Mouse (Mus musculus) right cerebral cortex, adult 18-20 months (tissue): Measurements from ENCODE around the gene Slc7a5.

Source experiments
- DNase-seq: peaks from one replicate; pipeline ENCODE4 v3.0.0; 2022; ENCODE audit warnings: mixed read lengths

The Slc7a5 gene

DNA sequence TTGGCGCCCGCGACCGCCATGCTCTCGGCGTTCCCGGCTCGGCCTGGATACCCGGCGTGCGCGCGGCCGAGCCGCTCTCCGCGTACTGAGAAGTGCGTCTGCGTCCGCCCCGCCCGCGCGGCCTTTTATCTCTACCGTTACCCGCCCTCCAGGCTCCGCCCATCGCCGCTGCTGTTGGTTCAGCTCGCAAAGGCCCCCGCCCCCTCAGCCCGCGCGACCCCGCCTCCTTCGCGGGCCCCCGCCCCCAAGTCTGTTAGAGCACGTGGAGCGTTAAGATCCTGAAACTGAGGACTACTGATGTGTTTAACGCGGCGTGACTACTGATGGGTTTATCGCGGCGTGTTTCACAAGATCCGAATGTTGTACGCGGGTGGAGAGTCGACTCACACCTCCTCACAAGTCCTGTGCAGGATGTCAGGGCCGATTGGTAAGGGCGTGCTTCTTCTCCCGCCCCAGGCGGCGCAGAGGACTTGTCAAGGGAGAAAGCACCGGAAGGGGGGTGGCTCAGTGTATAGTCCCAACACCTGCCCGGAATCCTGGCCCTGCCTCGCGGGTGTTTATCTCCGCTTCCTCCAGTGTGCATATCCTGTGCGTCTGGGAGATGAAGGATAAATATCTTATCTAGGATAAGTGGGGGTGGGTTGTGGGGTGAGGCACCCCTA is at the start of gene Slc7a5:
Gene Slc7a5 (minus strand): TSS at position 108 of the 662 bp plus-strand sequence.
- peak; percentile 95 for DNase-seq

DNA sequence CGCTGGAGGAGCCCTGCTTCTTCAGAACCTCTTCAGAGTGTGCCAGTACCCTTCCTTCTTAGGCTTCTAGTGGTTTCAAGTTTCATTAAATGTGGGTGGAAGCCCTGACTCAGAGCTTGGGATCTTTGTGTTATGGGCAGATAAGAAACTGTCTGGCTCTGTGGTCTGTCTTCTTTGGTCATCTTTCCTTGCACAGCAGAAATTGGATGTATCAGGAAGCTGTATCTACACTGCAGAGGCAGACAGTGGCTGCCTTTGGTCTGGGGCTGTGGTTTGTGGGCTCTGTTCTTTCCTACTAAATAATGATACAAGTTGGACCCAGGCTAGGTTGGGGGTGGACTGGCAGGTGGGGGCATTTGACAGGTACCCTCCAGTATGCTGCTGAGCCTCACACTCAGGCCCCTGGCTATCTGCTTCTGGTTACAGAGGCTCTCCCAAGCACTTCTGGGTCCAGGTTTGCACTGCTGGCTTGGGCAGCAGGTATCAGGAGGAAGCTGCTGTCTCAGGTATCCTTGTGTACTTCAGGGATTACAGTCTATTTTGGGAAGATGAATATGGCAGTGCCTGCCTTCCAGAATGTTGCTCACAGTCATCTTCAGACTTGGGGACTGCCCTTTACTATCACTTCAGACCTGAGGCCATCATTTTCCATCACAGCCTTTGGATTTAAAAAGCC is 48.5 kb upstream of the Slc7a5 start:
- no peak for DNase-seq

DNA sequence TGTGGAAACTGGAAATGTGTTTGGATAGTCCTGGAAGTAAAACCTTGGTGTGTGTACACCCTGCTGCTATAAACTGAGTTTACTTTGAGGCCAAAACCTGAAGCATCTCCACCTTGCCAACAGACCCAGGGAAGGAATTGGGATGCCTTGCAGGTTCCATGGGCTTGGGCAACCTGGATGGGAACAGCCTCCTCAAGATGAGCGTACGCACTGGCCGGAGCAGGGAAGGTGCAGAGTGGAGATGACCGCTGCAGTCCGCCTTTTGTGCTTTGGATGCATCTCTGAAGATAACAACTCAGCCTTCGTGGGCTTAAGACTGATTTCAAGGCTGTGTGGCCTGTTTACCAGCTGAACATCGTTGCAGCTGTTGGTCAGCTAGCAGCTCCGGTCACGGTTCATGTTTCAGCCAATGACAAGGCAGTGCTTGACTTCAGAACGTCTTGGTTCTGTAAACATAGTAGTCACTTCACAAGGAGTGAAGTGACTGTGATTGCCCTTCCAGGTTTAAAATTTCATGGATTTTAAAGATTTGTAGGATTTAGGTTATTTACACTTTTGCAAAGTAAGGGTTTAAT is 47.6 kb upstream of the Slc7a5 start:
- no peak for DNase-seq

DNA sequence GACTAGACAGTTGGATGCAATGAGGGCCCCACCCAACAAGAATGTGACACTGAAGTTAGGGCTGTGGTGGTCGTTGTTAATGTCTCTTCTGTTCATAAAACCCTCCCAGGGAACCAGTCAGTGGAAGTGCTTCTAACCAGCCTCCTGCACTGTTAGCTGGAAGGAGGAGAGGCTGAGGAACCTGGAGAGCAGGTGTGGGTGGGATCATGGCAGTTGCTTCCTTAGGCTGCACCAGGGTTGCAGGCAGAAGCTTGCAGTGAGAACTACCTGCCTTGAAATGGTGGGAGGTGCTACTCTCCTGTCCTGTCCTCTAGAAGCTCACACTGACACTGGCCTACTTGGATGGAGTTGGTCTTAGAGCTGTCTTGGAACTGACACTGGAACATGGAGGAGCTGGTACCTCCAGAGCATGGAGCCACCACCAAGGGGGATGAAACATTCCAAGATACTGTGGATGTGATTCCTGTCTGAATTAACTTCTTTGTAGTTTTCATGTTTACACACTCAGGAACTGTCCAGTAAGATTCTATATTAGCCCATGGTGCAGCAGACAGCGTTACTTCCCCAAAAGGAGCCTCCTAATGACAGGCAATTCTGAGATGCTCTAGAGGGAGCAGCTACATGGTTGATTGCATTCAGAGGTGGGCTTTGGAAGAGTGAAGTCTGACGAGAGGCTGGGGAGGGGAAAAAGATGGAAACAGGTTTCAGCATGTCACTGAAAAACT is 46.5 kb upstream of the Slc7a5 start:
- DNase-seq: no peak

DNA sequence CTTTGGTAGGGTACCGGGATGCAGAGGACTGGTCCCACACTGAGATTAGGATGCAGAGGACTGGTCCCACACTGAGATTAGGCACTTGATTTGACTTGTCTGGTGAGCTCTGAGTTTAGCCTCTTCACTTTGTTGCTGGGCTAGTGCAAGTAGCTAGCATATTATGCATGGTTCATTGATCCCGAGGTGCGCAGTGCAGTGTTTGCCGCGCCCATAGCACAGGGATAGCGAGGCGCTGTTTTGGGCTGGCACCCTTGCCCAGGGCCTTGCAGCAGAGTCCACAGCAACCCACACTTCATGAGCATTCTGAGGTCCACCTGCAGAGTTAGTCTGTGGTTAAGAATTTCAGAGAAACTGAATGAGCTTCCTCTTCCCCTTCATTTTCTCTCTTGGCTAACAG is 45.3 kb upstream of the Slc7a5 start:
- no peak for DNase-seq

DNA sequence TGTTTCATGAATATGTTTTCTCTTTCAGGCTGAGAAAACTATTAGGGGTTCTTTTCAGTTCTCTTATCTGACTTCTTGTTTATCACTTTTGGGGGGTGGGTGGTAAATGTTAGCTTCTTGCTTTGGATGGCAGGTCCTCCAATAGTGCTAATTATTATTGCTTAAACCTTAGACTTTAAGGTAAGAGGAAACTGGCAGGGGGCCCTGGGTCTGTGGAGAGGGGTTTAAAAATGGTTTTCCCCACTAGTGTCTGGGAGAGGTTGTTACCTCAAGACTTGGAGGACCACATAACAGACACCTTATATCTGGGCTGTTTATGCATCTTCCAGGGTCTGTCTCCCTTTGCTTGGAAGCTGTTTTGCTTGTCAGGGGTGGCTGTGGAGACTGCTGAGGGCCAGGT is 44.6 kb upstream of the Slc7a5 start:
- DNase-seq: no peak

DNA sequence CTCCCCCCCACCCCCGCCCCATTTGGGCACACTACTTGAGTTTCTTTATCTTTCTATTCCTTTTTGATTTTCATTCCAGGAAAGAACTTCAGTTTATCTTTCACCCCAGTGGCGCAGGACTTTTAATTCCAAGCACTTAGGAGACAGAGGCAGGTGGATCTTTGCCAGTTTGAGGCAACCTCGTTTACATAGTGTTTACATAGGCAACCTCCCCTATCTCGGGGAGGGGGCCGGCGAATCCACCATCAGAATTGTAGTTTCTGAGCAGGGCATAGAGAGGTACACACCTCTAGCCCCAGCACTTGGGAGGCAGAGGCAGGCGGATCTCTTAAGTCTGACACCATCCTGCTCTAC is 44.1 kb upstream of the Slc7a5 start:
- no peak for DNase-seq

DNA sequence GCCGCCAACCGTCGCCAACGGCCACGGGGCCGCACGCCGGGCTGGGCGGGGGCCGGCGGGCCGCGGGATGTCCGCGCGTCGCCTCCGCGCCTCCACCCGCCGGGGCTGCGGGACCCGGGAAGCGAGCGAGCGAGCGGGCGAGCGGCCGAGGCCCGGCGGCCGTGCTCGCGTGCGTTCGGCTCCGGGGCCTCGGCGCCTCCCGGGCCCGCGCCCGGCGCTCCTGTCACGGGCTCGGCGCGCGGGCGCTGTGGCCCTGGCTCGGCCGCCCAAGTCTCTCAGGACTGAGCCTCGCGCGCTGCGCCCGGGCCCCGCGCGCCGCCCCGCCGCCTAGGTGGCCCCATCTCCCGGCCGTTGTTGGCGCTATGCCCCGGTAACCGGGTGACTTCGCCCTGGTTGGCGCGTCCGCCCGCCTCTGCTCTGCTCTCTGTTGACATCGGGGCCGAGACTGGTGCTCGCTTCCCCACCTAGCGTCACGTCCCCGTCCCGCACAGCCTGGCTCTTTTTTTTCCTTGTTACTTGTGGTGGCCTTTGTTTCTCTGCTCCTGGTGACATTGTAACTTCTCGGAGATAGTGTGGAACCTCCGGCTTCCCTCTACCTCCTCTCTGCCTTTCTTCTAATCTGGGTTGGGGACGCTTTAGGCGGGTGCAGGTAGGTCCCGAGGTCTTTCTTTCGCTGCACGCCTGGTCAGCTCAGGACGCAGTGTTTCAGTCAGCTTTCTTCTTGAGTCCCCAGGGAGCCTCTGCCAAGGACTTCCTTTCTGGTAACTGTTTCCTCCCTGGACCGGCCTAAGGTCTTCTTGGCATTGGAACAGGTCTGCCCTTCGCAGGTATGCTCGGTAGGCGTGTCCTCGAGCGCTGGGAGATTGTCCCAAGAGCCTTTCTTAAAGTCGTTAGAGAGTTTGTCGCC is 43.5 kb upstream of the Slc7a5 start:
- DNase-seq: peak; percentile 59

DNA sequence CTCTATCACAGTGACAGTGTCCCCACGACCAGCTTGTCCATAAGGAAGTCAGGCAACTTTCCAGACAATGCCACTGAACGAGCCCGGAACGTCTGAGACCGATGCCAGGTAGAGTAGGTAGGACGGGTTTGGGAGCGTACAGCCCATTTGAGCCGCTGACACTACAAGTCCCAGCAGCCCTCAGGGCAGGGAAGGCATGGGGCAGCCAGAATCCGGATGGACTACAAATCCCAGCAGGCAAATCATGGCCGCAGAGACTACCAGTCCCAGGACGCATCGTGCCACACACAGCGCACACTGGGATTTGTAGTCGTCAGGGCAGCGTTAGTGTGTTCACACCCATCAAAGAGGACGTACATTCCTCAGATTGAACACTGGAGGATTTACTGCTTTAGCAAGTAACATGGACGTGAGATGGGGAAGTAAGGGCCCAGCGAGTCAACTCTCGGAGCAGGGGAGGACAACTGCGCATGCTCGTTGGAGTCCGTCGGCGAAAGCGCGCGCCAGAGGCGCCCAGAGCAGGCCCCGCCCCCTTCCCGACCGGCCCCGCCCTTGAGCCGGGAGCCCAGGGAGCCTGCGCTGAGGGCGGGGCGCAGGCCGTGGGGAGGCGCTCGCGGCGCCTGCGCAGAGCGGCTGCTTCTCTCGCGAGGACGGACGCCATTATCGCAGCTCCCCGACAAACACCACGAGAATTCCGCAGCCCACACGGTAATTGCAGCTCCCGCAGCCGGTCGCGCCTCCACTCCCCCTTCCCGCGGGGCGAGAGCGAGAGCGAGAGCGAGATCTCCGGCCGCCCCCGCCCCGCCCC is 42.7 kb upstream of the Slc7a5 start:
- DNase-seq: peak; percentile 98

DNA sequence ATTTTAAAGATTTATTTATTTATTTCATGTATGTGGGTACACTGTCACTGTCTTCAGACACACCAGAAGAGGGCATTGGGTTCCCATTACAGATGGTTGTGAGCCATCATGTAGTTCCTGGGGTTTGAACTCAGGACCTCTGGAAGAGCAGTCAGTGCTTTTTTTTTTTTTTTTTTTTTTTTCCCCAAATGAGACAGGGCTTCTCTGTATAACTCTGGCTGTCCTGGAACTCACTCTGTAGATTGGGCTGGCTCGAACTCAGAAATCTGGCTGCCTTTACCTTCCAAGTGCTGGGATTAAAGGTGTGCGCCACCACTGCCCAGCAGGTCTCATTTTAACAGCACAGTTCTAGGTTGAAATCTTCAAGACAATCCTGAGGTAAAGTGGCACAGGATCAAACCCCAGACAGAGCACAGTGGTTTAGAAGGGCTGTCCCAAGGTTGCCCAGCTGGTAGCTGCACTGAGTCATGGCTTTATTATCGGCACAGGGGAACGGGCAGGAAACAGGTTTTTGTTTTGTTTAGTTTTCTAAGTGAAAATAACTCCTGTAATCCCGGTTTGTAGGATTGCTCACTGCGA is 41.8 kb upstream of the Slc7a5 start, which contains the start of gene Banp:
Gene Banp (plus strand): TSS at position 529 of the 579 bp plus-strand sequence.
- no peak for DNase-seq

DNA sequence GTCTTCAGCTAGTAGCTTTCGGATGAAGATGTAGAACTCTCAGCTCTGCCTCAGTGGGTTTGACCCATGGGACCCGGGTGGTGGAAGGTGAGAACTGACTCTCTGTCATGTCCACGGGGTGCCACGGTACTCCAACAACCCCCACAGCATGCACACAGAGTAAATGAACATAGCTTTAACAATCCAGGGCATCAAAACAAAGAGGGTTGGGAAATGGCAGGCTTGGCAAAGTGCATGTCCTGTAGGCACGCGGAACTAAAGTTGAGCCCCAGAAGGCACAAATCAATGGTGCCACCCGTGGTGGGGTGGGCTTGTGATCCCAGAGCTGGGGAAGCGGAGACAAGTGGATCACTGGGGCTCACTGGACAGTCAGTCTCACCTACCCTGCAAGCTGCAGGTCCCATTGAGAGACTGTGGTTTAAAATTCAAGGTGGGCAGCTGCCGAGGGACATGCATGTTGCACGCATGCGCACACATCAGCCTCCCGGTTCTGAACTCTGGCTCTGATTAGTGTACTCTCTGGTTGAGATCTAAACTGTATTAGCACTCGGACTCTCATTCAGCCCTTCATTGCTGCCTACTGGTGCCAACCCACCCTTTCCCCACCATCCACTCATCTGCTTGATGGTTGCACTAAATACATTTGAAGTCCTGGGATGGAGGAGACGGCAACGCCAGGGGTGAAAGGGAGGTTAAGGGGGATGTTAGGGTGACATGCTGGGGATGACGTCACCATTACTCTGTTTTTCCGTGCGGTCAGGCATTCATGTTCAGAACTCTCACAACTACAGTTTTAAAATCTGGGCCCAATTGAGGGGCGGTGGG is 41.0 kb upstream of the Slc7a5 start:
- DNase-seq: no peak

DNA sequence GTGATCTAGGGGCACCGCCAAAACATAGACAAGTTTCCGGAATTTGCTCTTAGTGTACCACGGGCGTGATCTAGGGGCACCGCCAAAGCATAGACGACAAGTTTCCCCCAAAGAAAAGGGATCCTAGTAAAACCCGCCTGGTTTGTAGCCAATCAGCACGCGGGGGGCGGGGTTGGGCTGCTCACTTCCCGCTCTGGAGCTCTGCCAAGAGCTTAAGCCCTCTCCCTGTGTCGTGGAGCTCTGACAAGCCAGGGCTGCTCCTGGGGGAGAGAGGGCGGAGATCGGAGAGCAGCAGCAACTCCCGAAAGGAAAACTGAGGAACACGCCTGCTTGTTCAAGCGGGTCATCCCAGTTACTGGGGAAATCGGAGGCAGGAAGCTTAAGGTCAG is 40.3 kb upstream of the Slc7a5 start:
- peak; percentile 70 for DNase-seq

DNA sequence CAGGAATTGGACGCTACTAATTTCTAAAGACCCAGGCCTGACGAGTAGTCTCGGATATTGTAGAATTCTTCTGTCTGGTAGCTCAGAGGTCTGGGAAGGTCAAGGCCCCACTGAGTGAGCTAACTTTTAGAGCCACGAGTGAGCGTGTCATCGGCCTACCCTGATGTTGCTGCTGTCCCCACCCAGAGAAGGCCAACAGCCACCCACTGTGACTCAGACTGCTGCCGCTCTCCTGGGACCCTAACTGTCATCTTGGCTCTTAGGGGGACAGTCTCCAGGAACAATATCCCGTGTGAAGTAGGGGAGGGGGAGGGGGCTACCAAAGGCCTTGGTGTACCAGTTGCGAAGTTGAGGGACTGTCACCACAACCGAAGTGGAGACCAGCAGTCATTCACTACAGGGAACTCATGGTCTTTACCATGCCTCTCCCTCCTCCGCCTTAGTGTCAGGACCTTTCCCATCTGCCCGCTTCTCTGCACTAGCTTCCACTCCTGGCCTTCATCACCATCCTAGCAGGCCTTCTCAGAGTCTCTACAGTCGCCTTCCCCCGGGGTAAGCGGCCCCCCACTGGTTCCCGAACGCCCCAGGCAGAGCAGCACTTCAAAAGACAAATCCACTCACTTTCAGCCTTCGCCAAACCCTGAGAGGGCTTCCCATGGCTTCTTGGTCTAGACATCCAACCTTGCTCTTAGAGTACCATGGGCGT is 39.7 kb upstream of the Slc7a5 start:
- no peak for DNase-seq

DNA sequence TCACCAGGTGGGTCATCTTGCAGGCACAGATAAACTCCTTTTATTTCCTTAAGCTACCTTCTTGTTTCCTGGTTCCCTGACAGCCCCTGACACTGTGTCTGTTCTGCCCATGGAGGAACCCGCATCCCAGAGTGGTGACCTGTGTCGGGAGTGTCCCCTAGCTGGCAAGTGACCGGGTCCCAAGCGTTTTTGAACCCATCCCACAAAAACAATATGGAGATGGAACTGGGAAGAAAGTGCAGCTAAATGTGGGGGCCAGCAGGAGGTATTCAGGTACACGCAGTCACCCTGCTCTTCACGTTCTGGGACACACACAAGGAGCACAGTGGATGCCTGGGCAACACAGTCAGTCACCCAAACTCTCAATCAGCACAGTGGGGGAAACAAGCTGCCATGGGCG is 38.9 kb upstream of the Slc7a5 start:
- DNase-seq: no peak

DNA sequence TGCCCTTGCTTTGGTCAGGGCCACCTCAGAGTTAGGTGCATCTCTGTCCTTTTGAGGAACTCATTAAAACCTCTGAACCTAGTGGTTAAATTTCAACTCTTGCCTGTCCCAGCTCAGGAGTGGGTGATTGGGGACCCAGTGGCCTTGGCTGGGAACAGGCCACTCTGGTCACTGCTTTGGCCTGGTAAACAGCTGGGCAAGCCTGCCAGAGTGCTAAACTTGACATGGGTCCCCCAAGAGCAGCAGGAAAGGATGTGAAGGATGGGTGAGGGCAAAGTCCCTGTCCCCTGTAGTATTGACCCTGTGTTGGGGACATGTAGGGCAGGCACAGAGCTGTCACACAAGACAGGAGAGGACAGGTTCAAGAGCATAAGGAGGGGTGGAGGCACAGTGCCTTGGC is 37.3 kb upstream of the Slc7a5 start, which contains the start of gene Car5a:
Gene Car5a (minus strand): TSS at position 74 of the 400 bp plus-strand sequence.
- no peak for DNase-seq

DNA sequence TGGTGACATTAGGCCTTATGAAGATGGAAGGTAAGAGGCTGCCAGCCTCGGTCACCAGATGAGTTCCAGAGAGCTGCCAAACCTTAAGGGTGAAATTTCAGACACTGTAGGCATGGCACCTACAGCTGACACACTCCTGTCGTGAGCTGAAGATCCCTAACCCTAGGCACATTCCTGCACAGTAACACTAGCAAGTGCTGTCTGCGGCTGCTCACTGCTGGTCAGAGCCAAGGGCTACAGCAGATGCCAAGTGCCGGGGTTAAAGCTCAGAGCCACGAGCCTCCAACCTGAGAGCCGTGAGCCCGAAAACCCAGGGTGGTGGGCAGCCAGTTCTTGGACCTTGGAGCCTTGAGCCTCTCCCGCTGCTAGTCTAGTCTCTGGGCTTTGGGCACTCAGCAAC is 36.2 kb upstream of the Slc7a5 start:
- no peak for DNase-seq

DNA sequence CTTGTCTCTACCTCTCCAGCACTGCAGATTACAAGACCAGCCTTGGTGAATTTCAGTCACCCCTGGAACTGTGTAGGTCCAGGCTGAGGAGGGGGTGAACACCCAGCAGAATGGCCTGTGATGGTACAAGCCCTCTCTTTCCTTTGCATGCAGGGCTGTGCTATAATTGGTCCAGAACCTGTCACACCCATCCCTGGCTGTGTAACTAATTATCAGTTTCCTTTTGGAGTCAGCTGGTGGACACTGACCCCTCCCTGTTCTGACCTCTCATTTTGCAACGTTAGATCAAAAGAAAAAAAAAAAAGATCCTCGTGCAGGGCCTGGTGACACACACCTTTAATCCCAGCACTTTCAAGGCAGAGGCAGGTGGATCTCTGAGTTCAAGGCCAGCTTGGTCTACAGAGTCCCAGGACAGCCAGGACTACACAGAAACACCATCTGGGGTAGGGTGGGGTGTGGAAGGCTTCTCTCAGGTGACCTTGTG is 35.6 kb upstream of the Slc7a5 start:
- no peak for DNase-seq

DNA sequence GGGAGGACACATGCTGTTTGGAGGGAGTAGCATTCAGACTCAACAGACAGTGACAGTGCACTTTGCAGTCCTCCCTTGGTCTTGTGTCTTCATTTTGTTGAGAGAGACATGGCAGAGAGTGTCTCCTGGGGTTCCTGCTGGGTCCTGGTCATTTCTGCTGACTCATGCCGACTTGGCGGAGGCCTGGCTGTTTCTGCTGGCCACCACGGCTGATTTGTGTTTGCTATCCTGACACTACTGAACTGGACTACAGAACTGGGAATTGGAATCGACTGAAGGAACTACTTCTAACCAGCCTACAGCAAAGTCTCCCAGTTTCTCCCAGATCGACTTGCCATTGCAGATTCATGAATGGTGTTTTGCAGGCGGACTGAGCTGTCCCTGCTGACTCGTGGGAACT is 31.2 kb upstream of the Slc7a5 start:
- no peak for DNase-seq

DNA sequence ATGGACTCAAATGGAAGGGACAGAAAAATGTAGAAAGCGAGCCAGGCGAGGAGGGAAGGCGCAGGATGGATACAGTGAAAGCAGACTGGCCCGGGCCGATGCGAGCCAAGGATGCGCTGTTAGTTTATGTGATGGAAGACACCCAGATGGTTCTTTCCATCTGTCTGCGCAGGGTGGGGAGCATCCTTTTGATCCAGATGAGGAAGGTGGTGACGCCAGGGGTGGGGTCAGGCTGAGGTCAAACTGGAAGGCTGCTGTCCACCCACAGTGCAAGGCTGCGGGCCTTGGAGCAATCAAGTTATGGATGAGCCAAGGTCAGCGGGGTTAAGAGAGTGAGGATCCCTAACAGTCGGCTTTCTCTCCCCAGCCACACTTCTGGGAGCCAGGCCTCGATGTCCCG is 28.9 kb upstream of the Slc7a5 start:
- DNase-seq: no peak
